Mouse (Mus musculus) midbrain, postnatal 0 days (tissue): ENCODE data around the gene Poc1a. TPM values are rescaled to one million over a fixed set of nuclear protein-coding genes. Genes with fewer than 3 reads are reported as not detected.
A peak's percentile ranks its signal among the peaks of the same experiment; 100 is the strongest.

Experiments used
- ATAC-seq: fragments of 200-750 bp; cut with Nextera tagmentation; 2 replicates; pipeline ENCODE4 v1.8.0; 2017; ENCODE audit warnings: moderate number of reproducible peaks, mild to moderate bottlenecking, moderate TSS enrichment, moderate library complexity; ENCODE audit not compliant: low FRiP score
- DNase-seq: peaks from one replicate; pipeline ENCODE4 v3.0.0-alpha.2; 2015; ENCODE audit warnings: low spot score
- H3K27ac ChIP-seq: fragments of 300-500 bp; sonication (generic); 2 replicates; pipeline ENCODE4 v1.5.1; 2014; ENCODE audit warnings: low read depth, mild to moderate bottlenecking, low read length, mixed read lengths
- H3K27me3 ChIP-seq: fragments of 300-500 bp; sonication (generic); 2 replicates; pipeline ENCODE4 v1.6.1; 2014; ENCODE audit warnings: low read length, control low read depth, mixed read lengths; ENCODE audit not compliant: insufficient read depth
- H3K36me3 ChIP-seq: fragments of 300-500 bp; sonication (generic); 2 replicates; pipeline ENCODE4 v1.6.1; 2014; ENCODE audit warnings: low read length, control low read depth, mixed read lengths; ENCODE audit not compliant: insufficient read depth
- H3K4me1 ChIP-seq: fragments of 300-500 bp; sonication (generic); 2 replicates; pipeline ENCODE4 v1.6.1; 2014; ENCODE audit warnings: mild to moderate bottlenecking, control low read depth, antibody characterized with exemption, low read length, mixed read lengths; ENCODE audit not compliant: insufficient read depth
- H3K4me2 ChIP-seq: fragments of 300-500 bp; sonication (generic); 2 replicates; pipeline ENCODE4 v1.6.1; 2014; ENCODE audit warnings: low read depth, mild to moderate bottlenecking, low read length, mixed read lengths; ENCODE audit not compliant: poor library complexity, severe bottlenecking
- H3K4me3 ChIP-seq: fragments of 300-500 bp; sonication (generic); 2 replicates; pipeline ENCODE4 v1.5.1; 2014; ENCODE audit warnings: low read depth, mild to moderate bottlenecking, low read length, moderate library complexity
- H3K9ac ChIP-seq: fragments of 300-500 bp; sonication (generic); replicated peaks from 2 replicates; pipeline ENCODE4 v1.6.1; 2014; ENCODE audit warnings: mild to moderate bottlenecking, low read length, moderate library complexity, mixed read lengths; ENCODE audit not compliant: poor library complexity, severe bottlenecking
- H3K9me3 ChIP-seq: fragments of 300-500 bp; sonication (generic); 2 replicates; pipeline ENCODE4 v1.6.1; 2016; ENCODE audit warnings: low read length, control low read depth
- CTCF ChIP-seq: IDR thresholded peaks from 2 replicates; pipeline ENCODE4 v1.5.1; 2016; ENCODE audit warnings: antibody characterized with exemption, mild to moderate bottlenecking
- WGBS: fragments of 180-500 bp; shearing (Covaris S2); extraction: QIAGEN DNeasy Blood & Tissue Kit; methylation state at CpG from one replicate; pipeline ENCODE4 v1.1.7; 2014; 5-methylcytosine and 5-hydroxymethylcytosine counted together
- polyA plus RNA-seq: library from polyadenylated mRNA; unstranded; fragments of >200 nt; fragmentation: Nextera tagmentation; extraction: Ambion mirVana; gene quantifications from 2 replicates; pipeline ENCODE4 v1.2.1, GENCODE M21; 2015
- total RNA-seq: library from RNA; depleted of rRNA; stranded (reverse); fragments of >200 nt; gene quantifications from 2 replicates; pipeline ENCODE4 v1.2.3, GENCODE M21; 2014

Poc1a gene
- total and polyA plus RNA-seq, 2 experiments from 2014 or later, result 6.5 to 9.8 TPM

DNA sequence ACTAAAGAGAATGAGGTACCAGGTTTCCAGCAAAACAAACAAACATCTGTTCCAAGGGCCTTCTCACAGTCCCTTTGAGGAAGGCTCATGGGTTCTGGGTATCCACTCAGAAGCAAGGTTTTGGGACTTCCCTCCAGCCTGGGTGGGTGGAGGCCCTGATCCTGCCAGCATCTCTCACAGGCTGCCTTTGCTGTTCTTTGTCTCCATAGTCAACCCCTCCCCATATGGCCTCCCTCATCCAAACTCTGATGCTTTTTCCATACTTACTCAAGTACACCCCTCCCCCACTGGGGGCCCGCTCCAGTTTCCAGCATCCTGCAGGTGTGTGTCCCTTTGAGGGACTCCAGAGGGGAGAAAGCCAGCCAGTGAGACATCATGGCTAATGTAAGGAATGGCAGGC, 85.3 kb downstream of the Poc1a start:
- Histone ChIP-seq H3K9me3 (no peaks in the 10 kb centered on the region), H3K4me2 (no peak overlapping the region), H3K4me3 (no peak overlapping the region), H3K9ac (no peak overlapping the region), H3K36me3 (0 out of 2 replicates have a peak, but pooled peaks cover 4% of the 10 kb centered on the region), H3K27me3 (no peaks in the 10 kb centered on the region), H3K4me1 (peaks cover 11% of the 10 kb centered on the region), H3K27ac (no peak overlapping the region)
- ATAC-seq, result no peak
- 57% methylated on average over 1 of the region's 1 CpGs for WGBS
- no peak for TF ChIP-seq CTCF
- no peak for DNase-seq

DNA sequence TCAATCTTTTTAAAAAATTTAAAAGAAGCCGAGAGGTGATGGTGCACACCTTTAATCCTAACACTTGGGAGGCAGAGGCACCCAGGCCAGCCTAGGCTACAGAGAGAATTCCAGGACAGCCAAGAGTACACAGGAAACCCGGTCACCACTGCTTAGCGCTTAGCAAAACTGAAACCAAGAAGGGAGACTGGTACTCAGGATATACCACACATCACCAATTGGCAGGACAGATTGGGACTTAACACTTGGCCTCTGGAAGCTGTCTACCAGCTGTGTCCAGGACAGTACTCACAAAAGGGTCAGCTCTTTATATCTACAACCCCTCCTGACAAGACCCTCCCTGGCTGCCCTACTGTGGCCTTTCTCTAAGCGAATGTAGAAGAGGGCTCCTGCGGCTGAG, 86.1 kb downstream of the Poc1a start:
- Histone ChIP-seq H3K4me1 (peaks cover 18% of the 10 kb centered on the region), H3K9ac (peak overlapping the region; percentile 60), H3K9me3 (no peaks in the 10 kb centered on the region), H3K36me3 (peaks cover 10% of the 10 kb centered on the region; the same call in 1 of the 2 replicates), H3K4me3 (peak overlapping the region; percentile 87), H3K27ac (peak overlapping the region; percentile 96; the same call in 1 of the 2 replicates), H3K27me3 (no peaks in the 10 kb centered on the region), H3K4me2 (peak overlapping the region; percentile 64)
- no peak for TF ChIP-seq CTCF
- ATAC-seq (no peak), DNase-seq (no peak)
- 19% methylated on average over 5 of the region's 5 CpGs for WGBS

GRCm38 (mm10) chr9:106367592-106368111, 86.8 kb downstream of the Poc1a start:
- ATAC-seq, result peak; percentile 93
- Histone ChIP-seq H3K4me2 (peak overlapping the region; percentile 64), H3K27me3 (no peaks in the 10 kb centered on the region), H3K9me3 (no peaks in the 10 kb centered on the region), H3K4me3 (peak overlapping the region; percentile 87), H3K27ac (peak overlapping the region; percentile 96), H3K9ac (peak overlapping the region; percentile 94), H3K4me1 (peaks cover 18% of the 10 kb centered on the region), H3K36me3 (peaks cover 11% of the 10 kb centered on the region; the same call in 1 of the 2 replicates)
- DNase-seq, result peak; percentile 97
- TF ChIP-seq CTCF, result no peak
- WGBS, result under 1% methylated on average over 36 of the region's 36 CpGs

GRCm38 (mm10) chr9:106368112-106368717, 87.4 kb downstream of the Poc1a start, which contains the start of gene Dusp7:
Gene Dusp7 (plus strand): TSS chr9:106368632.
- Histone ChIP-seq H3K4me3 (peak within 1 kb of the TSS; percentile 87), H3K27me3 (no peaks in the 10 kb centered on the region), H3K4me1 (peaks cover 18% of the 10 kb centered on the region), H3K9ac (peak within 1 kb of the TSS; percentile 94), H3K36me3 (peaks cover 17% of the 10 kb centered on the region), H3K27ac (peak within 1 kb of the TSS; percentile 96), H3K4me2 (peak within 1 kb of the TSS; percentile 64), H3K9me3 (no peaks in the 10 kb centered on the region)
- ATAC-seq (peak; percentile 80), DNase-seq (peak; percentile 91)
- 0 out of 2 replicates have a peak, but pooled peaks have one; percentile 1 for TF ChIP-seq CTCF
- WGBS, result 0% methylated on average over 46 of the region's 57 CpGs

GRCm38 (mm10) chr9:106368831-106369501, 88.1 kb downstream of the Poc1a start:
- Histone ChIP-seq H3K36me3 (peaks cover 24% of the 10 kb centered on the region), H3K27me3 (no peaks in the 10 kb centered on the region), H3K4me3 (peak overlapping the region; percentile 87), H3K9ac (peak overlapping the region; percentile 94), H3K4me2 (peak overlapping the region; percentile 64), H3K4me1 (peaks cover 18% of the 10 kb centered on the region), H3K9me3 (no peaks in the 10 kb centered on the region), H3K27ac (peak overlapping the region; percentile 96)
- ATAC-seq (peak; percentile 39), DNase-seq (peak; percentile 80)
- peak; percentile 42 for TF ChIP-seq CTCF
- WGBS, result under 1% methylated on average over 61 of the region's 72 CpGs
